Mouse (Mus musculus) spleen, postnatal 36 days (tissue): ENCODE measurements around the gene Cldn6.

Experiments
- DNase-seq, 2 experiments: peaks; one replicate each; pipeline ENCODE4 v3.0.0; 2022; ENCODE audit warnings: low spot score in 2 of 2, mixed read lengths in 1 of 2

Gene Cldn6

GRCm38 (mm10) chr17:23679127-23679835, at the start of gene Cldn6:
Gene Cldn6, plus strand, starts transcription at chr17:23679249.
- no peak for DNase-seq

GRCm38 (mm10) chr17:23630195-23631020, 48.6 kb upstream of the Cldn6 start:
- DNase-seq = peak; percentile 49 to 63

GRCm38 (mm10) chr17:23631241-23631640, 47.8 kb upstream of the Cldn6 start:
- no peak for DNase-seq

- DNase-seq = no peak
Observed at GRCm38 (mm10) chr17:23644613-23645495, 34.2 kb upstream of the Cldn6 start, which contains the start of gene Mmp25. Gene Mmp25, minus strand, starts transcription at chr17:23645277.

- DNase-seq = no peak
Observed at GRCm38 (mm10) chr17:23645894-23646293, 33.2 kb upstream of the Cldn6 start.

DNA sequence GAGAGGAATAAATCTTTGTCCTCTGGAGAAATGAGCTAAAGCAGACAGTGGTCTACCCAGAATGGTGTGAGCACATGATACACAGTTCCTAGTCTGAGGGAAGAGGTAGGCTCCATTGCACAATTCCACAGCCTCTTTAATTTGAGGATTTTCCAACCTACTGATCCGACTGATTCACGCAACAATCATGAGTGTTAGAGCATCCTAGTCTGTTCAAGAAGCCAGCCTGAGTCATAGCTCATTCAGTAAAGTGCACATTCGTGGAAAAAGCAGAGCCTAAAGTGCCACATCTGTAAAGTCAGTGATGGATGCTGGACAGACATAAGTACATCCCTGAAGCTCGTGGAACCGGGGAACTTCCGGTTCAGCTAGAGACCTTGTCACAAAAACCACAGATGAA, 27.7 kb upstream of the Cldn6 start:
- no peak for DNase-seq

- no peak for DNase-seq
Observed at GRCm38 (mm10) chr17:23653324-23653723, 25.7 kb upstream of the Cldn6 start.

GRCm38 (mm10) chr17:23654001-23654400, 25.0 kb upstream of the Cldn6 start:
- no peak for DNase-seq

DNA sequence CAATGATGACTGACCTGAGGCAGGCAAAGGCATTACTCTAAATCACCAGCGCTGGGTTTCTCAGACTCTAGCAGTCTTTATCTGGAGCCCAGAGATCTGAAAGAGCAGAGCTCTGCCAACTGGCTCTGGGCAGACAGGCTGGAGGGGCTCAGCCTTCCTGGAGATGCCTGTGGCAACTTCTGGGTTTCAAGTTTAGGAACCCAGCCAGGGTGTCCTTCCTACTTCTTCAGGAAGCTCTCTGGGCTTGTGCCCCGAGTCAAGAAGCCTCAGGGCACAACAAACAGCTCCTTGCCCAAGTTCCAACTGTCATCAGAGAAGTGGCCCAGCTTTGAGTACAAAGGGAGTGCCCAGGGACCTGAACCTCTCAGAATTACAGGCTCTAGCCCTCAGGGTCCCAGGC, 24.6 kb upstream of the Cldn6 start:
- DNase-seq = no peak

GRCm38 (mm10) chr17:23658450-23658849, 20.6 kb upstream of the Cldn6 start:
- DNase-seq = no peak

- DNase-seq = peak in 1 of 2 experiments; percentile 23
Observed at GRCm38 (mm10) chr17:23660117-23660875, 18.8 kb upstream of the Cldn6 start, which contains the start of gene Bicdl2. Gene Bicdl2, plus strand, starts transcription at chr17:23660506.

DNA sequence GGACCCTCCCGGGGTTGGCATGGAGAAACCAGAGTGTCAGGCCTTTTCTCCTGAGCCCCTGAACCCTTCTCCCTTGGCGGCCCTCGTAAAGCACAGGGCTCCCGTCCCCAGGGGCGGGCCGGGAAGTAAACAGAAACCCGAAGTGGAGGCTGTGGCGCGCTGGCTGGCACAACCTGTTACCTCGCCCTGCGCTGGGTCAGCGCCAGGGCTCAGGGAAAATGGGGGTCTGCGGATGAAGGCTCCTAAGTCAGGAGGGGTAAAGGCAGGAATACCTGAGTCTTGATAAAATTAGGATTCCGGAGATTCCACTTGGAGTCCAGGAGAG, 18.2 kb upstream of the Cldn6 start:
- DNase-seq = no peak

- DNase-seq = no peak
Observed at GRCm38 (mm10) chr17:23661526-23661925, 17.5 kb upstream of the Cldn6 start.

GRCm38 (mm10) chr17:23664556-23665021, 14.5 kb upstream of the Cldn6 start:
- DNase-seq = peak; percentile 28 to 41

GRCm38 (mm10) chr17:23665511-23665910, 13.5 kb upstream of the Cldn6 start:
- no peak for DNase-seq

- DNase-seq = no peak
Observed at GRCm38 (mm10) chr17:23670516-23671074, 8.5 kb upstream of the Cldn6 start.

DNA sequence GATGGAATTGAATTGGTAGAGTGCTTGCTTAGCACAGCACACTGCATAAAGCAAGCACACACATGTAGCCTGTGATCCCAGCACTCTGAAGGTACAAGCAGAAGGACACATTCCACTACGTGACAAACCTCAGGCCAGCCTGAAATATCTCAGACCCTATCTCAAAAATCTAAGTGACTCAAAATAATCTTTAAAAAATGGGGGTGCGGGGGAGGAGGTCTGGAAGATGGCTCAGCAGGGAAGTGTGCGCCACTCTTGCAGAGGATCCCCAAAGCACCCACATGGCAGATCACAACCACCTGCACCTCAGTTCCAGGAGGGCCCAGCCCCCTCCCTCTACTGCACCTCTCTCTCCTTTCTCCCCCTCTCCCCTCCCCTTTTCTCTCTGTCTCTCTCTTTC, 7.5 kb upstream of the Cldn6 start:
- no peak for DNase-seq

DNA sequence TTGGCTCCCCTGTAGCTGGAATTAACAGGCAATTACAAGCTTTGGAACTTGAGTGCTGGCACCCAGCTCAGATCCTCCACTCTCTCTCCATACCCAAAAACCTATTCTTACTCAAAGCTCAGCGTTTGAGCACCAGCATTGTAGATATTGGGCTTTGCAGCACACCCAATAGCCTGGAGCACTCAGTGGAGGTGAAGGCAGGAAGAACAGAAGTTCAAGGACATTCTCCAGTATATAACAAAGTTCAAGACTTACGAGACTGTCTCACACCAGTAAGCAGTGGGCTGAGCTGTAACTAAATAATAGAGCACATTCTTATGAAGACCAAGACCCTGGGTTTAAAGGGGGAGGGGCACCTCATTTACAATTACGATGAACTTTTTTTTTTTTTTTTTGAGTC, 6.3 kb upstream of the Cldn6 start:
- DNase-seq = no peak

DNA sequence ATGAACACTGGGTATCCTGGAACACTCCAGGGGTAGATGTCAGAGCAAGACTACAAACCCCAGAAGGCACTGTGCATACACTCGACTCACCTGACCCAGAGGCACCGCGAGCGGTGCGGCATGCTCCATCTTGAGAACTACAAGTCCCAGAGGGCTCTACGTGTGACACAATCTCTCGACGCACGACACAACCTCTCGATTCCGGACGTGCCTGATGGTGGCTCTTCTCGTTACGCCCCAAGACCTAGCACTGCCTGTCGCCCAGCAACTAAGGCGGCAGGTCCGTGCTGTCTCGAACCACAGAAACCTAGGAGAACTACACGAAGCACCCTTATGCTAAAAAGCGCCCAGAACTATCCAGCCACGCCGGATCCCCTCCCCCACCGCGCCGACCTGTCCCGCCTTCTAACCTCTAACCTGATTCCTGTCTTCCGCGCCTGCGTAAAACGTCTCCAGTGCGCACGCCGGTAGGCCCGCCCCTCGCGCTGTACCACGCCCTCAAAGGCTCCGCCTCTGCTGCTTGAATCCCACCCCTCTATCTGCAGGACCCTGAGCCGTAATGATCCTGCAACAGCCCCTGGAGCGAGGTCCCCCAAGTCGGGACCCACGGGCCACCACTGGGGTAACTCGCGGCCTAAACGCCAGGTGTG, 5.5 kb upstream of the Cldn6 start, which contains the start of the genes Hcfc1r1 and Thoc6:
Hcfc1r1 (plus strand) TSS at position 173 of the 650 bp plus-strand sequence.
Thoc6 (minus strand) TSS at position 459 of the 650 bp plus-strand sequence.
- DNase-seq = peak; percentile 91 to 95
